Mouse (Mus musculus) MN1 (cell line): ENCODE data around the gene Prr13.

Experiments used
- DNase-seq: peaks from one replicate; pipeline ENCODE4 v3.0.0-alpha.2; 2016; ENCODE audit warnings: low spot score

Prr13 gene

DNA sequence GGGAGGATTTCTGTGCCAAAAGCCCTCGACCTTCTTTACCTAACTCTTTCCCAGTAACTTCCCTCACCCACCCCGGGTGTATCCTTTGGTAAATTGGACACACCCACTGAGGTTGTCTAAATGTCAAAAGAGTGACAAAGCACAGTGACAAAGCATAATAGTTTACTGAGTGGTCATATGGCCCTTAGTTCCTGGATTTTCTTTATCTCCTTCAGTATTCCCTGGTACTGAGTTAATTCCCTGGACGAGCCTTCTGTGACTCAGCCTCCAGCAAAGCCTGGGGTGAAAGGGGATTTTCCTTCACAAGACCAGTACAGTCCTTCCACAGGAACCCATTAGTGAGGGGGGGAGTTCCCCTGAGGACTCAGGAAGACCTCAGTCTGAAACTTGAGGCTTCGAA lies 2.1 kb downstream of the Prr13 start:
- peak; percentile 93 for DNase-seq

DNA sequence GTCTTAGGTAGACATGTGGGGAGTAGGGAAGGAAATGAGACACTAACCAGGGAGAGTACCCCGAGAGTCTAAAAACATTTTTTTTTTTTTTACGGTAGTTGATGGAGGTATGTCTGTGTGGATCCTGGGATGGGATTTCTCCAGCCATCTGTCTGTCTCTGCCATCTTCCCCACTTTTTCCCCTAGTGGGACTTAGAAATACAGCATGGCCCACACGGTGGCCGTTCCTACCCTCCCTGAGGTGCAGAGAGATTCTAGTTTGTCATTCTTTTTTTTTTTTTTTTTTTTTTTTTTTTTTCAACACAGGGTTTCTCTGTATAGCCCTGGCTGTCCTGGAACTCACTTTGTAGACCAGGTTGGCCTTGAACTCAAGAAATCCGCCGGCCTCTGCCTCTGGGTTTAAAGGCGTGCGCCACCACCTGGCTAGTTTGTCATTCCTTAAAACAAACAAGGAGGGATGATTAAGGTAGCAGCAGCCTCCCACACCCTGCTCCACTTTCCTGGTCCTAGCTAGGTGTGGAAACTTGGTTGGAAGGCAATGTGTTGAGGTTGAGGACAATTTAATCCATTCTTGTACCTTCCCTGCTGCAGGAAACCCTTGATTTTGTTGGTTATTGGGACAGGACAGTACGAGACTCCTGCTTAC lies 2.7 kb downstream of the Prr13 start:
- DNase-seq = peak; percentile 57

DNA sequence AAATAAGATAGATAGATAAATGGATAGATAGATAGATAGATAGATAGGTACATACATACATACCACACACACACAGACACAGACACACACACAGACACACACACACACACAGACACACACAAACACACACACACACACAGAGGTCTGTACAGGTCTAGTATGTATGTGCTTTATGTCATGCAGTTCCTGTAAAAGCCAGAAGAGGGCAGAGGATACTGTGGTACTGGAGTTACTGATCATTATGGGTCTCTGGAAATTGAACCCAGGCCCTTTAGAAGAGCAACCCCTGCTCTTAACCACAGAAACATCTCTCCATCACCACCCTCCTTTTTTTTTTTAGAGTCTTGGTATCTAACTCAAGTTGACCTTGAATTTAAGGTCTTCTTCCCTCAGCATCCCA lies 4.8 kb downstream of the Prr13 start:
- DNase-seq = peak; percentile 56

DNA sequence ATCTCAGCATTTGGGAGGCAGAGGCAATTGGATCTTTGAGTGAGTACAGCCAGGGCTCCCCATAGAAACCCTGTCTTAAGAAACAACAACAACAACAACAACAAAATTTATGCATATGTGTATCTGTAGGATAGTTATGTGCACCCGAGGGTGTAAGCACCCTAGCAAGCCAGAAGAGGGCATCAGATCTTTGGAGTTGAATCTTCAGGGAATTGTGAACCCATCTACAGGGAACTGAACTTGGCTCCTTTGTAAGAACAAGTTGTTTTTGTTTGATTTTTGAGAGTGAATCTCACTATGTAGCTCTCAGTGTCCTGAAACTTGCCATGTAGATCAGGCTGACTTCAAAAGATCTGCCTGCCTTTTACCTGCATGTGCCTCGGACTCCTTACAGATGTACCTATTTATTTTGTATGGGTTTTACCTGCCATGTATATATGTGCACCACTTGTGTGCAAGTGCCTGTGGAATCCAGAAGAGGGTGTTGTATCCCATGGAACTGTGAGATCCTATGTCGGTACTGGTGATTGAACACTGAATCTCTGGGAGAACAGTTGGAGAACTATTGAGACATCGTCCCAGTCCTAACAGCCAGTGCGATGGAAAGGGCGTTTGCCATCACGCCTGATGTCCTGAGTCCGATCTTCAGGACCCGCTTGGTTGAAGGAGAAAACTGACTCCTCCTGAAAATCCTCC lies 10.0 kb downstream of the Prr13 start:
- no peak for DNase-seq

DNA sequence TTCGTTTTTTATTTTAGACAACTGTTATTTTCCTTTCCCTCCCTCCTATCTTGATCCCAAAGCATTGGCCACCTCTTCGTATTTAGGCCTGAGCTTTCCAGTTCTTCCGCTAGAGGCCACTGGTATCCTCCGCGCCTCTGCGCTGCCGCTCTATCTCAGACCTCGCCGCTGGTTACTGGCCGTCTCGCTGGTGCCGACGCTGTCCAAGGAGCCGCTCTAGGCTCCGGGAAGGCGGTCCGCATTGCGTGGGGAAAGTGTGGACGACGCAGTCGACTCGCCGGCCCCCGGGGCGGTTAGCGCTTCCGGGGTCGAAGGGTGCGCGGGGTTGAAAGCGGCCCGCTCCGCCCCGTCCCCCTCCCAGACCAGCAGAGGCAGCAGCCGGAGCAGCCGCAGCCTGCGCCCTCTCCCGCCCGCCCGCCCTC lies 11.4 kb downstream of the Prr13 start, which contains the start of gene Pcbp2:
TSS of gene Pcbp2 (plus strand) at position 357 of the 422 bp plus-strand sequence.
- peak; percentile 100 for DNase-seq

DNA sequence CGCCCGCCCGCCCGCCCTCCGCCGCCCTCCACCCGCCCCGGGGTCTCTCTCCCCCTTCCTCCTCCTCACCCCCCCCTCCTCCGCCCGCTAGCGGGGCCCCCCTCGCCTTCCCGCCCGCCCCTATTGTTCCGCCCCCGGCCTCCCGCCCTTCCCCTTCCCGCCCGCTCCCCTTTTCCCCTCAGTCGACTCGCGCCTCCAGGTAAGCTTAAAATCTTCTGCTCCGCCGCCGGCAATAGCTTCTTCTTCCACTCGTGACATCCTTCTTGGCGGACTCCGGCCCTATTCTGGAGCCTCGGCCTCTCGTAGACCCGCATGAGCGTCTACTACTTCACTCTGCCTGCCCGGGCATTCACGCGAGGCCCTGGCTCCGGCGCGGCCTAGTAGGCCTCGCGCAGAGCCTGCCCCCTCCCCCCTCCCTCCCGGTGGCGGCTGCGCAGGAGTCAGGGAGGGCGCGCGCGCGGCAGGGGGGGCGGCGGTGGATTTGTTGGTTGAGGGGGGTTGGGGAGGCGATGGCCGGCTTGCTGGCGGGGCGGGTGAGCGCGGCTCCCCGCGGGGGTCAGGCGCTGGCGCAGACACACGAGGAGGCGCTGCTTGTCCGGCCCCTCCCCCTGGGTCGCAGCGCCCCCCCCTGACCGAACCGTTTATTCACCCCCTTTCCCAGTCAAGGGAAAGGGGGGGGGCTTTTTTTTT lies 11.9 kb downstream of the Prr13 start:
- peak; percentile 91 for DNase-seq

DNA sequence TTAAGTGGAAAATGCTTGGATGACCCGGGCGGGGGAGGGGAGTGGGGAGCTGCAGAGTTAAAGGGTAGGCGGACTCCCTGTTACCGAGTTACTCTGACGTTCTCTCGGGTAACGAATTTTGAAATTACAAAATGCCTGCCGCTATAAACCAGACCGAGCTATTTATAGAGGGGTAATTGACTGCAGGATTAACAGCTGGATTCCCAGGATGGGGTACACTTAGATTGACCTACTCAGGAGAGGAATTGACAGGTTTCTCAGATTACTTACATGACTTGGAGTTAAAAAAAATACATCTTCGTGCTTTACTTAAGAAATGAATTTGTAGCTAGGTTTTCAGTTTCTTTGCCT lies 12.4 kb downstream of the Prr13 start:
- peak; percentile 83 for DNase-seq

DNA sequence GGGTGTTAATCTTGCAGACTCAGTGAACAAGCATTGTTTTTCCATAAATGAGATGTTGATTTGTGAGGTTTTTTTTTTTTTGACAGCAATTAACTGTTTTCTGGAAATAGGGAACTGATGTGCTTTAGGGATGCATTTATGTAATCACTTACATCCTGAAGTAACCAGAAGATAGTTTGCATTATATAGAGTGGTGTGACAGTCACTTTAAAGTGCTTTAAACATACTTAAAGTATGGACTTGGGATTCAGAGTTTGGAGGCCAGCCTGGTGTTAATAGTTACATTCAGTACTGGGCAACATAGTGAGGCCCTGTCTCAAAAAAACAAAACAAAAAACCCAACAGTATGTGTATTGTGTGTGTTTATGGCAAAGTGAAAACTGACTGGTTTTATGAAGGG lies 12.9 kb downstream of the Prr13 start:
- no peak for DNase-seq

DNA sequence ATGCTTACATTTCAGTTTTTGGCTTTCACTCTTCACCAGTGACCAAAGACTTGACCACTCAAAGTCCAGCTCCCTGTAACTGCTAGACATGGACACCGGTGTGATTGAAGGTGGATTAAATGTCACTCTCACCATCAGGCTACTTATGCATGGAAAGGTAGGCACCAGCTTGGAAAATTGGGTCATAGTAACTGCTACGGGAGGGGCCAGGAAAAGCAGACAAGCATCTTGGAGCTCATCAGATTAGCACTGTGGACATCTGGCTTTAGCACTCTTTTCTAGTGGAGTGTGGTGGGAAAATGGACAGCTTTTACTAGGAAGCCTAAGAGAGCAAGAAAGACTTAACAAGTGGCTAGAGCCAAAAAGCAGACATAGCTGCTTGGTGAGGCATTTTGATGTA lies 14.4 kb downstream of the Prr13 start:
- peak; percentile 49 for DNase-seq

DNA sequence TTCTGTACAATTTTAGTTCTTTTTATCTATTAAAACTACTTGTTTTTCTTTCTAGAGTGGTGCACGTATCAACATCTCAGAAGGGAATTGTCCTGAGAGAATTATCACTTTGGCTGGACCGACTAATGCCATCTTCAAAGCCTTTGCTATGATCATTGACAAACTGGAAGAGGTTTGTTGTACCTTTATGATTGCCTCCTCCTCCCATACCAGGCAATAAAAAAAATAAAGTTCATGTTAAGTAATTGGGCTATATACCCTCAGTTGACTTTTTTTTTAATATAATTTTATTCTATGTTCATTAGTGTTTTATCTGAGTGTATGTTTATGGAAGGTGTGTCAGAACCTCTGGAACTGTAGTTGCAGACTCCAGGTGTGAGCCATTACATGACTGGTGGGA lies 15.7 kb downstream of the Prr13 start:
- no peak for DNase-seq

DNA sequence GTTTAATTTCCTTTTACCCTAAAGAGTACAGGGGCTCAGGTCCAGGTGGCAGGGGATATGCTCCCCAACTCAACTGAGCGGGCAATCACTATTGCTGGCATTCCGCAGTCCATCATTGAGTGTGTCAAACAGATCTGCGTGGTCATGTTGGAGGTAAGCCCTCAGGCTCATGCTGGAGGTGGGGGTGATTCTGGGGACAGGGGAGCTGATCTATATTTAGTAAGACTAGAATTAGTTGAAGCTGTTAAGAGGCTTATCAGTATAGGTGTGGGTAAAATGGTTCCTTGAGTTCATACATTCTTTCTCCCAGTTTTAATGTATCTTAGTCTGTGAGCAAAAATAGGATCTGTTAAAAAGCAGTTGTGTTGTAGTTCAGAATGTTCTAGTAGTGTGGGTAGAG lies 24.3 kb downstream of the Prr13 start:
- no peak for DNase-seq

DNA sequence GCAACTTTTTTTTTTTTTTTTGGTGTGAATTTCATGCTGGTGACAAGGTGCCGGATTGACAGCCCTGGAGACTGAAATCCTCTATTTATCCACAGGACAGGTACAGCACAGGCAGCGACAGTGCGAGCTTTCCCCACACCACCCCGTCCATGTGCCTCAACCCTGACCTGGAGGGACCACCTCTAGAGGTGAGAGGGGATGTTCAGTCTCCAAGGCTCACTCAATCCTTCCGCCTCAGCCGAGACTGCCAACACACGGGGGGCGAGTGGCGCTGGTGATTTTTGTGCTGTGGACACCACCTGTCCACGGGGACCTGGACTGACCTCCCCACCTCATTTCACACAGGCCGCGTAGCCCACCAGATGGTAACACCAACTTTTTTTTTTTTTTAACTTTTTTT lies 27.0 kb downstream of the Prr13 start:
- no peak for DNase-seq

DNA sequence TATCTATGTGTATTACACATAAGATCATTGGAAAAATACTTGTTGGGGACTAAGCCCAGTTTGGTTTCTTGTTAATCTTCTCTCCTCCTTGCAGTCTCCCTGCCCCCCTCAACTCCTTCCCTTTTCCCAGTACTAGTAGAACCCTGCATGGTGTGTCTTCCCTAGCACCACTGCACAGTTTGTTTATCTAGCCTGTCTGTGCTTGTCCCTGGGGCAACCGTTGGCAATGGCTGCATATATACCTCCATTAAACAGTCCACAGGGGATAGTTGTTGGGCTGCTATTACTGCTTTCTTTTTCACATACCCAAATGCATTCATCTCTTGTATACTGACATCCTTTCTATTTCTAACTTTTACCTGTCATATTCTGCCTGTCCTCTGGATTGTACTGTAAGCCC lies 28.8 kb downstream of the Prr13 start:
- no peak for DNase-seq

DNA sequence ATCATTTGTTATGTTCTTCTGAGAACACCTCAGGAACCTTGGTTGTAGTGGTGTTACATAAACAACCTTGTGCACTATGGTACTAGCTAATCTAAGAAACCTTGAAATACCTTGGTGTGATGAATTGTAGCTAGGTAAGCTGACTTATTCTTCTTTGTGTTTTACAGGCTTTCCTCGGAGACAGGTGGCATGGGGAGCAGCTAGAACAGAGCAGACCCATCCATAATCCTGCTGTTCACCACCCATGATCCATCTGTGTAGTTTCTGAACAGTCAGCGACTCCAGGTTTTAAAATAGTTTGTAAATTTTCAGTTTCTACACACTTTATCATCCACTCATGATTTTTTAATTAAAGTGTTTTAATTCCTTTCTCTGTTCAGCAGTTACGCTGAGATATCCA lies 39.5 kb downstream of the Prr13 start:
- no peak for DNase-seq

DNA sequence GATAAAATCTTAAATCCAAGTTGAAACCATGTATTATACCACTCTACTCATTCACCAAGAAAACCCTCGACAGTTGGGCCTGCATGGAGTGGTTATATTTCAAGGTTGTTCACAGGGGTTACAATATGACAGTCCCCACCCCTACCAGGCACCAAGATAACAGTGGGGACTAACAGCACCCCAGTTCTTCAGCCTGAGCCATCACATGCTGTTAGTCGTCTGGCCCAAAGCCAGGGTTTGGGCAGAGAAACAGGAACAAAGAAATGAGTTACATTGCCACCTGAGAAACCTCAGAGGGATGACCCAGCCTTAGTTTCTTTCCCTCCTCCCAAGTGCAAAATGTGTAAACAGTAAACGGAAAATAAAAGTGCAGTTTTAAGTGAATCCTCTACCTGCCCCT lies 40.5 kb downstream of the Prr13 start:
- no peak for DNase-seq

DNA sequence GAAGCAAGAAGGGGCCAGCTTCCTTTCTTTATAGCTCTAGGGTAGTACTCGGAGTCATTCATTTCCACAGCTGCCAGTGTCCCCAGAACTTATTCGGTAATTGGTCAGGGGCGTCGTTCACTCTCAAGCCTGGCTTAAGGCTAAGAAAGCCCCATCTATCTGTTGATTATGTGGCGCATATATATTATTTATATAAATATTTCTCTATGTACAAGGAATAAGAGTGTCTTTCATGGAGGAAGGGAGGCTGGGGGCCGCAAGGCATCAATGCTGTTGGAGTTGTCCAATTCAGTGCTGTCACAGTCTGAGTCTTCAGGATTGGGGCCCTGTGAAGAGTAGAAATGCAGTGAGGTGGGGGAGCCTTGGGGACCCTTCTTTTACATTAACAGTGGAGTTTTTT lies 41.0 kb downstream of the Prr13 start:
- no peak for DNase-seq

DNA sequence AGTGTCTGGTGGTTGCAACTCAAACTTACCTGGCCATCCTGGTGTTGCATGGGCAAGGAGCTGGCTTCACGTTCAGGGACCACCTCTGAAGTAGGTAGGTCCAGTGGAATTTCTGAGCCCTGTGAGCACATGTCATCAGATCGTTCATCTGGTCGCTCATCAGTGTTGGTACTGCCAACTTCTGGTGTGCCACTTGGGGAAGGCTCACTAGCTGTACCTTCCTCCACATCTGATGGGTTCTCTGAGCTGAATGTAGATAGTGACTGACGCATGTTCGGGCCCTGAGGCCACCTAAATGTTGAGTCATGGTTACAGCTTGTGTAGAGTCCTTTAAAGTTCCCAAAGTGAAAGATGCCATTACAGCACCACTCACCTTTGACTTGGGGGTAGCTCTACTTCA lies 41.7 kb downstream of the Prr13 start:
- no peak for DNase-seq

DNA sequence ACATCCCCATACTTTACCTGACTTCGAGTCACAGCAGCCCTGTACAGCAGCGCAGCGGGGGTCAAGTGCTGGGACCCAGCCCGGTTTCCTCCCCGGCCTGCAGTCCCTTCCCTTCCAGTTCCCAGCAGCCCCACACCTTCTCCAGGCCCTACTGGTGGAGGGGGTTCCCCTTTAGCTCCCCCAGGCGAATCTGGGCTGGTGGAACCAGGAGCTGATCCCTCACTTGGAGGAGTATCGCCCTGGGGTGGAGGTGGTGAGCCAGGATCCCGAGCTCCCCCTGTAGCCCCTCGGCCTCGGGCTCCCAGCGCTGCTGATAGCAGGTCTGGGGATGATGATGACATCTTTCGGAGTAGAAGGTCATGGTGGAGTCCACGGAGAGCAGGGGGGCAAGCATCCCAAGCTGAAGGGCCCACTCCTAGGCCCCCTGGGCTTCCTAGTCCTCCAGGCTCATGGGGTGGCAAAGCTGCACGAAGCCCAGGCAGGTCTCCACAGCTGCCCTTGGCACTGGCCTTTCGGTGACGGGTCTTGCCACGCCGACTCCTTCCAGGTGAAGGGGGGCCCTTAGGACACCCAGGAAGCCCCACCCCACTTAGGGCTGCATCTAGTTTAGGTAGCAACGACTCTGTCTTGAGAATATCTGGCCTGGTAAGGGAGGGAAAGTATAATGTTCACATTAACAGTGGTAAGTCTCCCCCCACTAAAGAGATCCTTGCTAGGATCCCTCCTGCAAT lies 42.4 kb downstream of the Prr13 start:
- no peak for DNase-seq

DNA sequence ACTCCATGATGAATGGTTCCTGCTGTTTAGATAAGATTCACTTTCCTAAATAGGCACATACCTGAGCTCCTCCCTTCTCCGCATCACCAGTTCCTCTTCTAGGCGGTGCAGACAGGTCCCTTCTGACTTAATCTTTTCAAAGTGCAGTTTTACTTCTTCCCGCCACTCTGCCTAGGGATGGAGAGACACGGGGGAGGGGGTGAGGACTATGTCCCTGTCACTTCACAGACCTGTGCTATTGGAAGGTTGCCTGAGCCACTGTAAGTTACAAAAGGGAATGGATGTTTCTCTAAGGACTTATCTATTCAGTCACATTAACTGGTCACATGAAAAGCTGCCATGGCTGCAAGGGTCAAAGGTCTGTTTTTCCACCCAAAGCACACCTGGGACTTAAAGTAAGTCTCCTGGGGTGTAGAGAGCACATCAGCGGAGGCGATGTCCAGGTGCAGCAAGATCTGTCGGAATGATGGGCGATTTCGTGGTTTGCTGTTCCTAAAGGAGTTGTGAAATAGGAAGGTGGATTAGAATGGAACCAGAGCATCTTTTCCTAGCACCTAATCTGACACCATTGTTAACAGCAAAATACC lies 43.5 kb downstream of the Prr13 start:
- DNase-seq = no peak

DNA sequence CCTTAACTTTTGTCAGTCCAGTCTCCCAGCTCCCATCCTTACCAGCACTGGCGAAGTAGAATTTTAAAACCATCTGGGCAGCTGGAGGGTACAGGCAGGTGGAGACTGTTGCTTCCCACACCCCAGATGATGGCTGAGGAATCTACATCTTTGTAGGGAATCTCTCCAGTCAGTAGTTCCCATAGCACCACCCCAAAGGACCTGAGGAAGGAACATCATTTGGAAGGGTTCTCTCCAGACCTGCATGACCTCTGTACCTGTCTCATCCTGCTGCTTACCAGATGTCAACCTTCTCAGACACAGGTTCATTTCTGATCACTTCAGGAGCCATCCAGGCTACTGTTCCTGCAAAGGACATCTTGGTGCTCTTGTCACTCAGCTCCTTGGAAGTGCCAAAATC lies 44.6 kb downstream of the Prr13 start, which contains the start of gene Gm10337:
TSS of gene Gm10337 (plus strand) at position 276 of the 400 bp plus-strand sequence.
- DNase-seq = no peak

DNA sequence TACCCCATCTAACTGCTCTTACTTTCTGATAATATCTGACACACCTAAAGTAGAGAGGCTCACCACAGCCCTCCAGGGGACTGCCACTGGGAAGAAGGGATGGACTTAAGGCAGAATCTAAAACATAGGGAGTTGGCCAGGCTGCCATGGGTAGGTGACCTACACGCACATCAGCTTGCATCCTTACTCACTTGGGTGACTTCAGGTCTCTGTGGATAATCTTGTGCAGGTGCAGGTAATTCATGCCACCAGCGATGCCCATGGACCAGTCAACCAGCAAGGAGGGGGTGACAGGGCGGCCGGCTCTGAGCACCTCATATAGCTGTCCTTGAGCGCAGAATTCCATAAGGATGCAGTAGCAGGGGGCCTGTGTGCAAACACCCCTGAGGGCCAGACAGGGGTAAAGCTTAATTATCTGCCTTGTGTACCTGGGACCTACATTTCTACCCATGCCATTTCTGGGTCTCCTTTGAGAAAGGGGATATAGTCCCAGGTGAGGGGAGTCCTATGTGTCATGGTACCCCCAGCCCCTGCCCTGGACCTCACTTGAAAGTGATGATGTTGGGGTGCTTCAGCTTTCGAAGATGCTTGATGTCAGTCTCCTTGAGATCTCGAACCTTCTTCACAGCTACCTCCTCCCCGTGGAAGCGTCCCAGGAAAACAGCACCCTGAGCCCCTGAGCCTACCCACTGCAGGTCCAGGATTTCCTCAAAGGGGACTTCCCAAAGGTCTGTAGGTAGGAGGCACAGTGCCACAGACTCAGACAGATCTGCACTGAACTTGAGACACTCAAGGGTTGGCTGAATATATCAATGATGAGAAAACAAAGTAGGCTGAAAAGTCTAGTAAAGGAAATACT lies 45.3 kb downstream of the Prr13 start:
- DNase-seq = no peak
